In genomic region chr13:69611398-69612174, GRCm38 (mm10) we compare ENCODE assay signal across 8 mouse cellular contexts. TPM values are rescaled to one million over a fixed set of nuclear protein-coding genes. Genes with fewer than 3 reads are reported as not detected.
DNase-seq lines count a peak whose midpoint lies in the region; ATAC-seq and TF ChIP-seq lines count a peak whose summit lies in the region.

TSS of gene Srd5a1 (minus strand) at chr13:69611442.

- peaks cover 4% of the 10 kb centered on the region; the same call in 1 of the 2 replicates for H3K4me1 ChIP-seq in embryonic facial prominence, embryonic 14.5 days (ENCODE audit: control insufficient read depth, insufficient read depth, low read length)
- H3K4me1 ChIP-seq in heart, adult 2 months (ENCODE audit: control insufficient read depth, insufficient read depth, low read length), result no peaks in the 10 kb centered on the region; the same call in 1 of the 2 replicates
- H3K4me1 ChIP-seq in limb, embryonic 13.5 days, result peaks cover 18% of the 10 kb centered on the region
- peaks cover 7% of the 10 kb centered on the region; the same call in 1 of the 2 replicates for H3K4me1 ChIP-seq in midbrain, embryonic 16.5 days (ENCODE audit: control insufficient read depth, insufficient read depth, low read length)

- H3K4me2 ChIP-seq in embryonic facial prominence, embryonic 14.5 days (ENCODE audit: low read depth, low read length), result peak within 1 kb of the TSS; percentile 99
- H3K4me2 ChIP-seq in limb, embryonic 13.5 days (replicated peaks), result peak within 1 kb of the TSS; percentile 92
- H3K4me2 ChIP-seq in midbrain, embryonic 16.5 days (ENCODE audit: low read length), result peak within 1 kb of the TSS; percentile 96

- H3K27ac ChIP-seq in embryonic facial prominence, embryonic 14.5 days (replicated peaks; ENCODE audit: low read depth, low read length), result peak within 1 kb of the TSS; percentile 30; the same call in 1 of the 2 replicates
- peak within 1 kb of the TSS; percentile 97 for H3K27ac ChIP-seq in heart, adult 2 months
- H3K27ac ChIP-seq in limb, embryonic 13.5 days, result 0 out of 2 replicates have a peak within 1 kb of the TSS, but pooled peaks have one; percentile 0
- H3K27ac ChIP-seq in midbrain, embryonic 16.5 days (ENCODE audit: low read length), result peak within 1 kb of the TSS; percentile 82

- DNase-seq in 3T3-L1 (ENCODE audit: low read depth, low spot score), result peak; percentile 99
- DNase-seq in adrenal gland, postnatal 4 days (ENCODE audit: low spot score in 2 of 2), result peak; percentile 89 to 98
- peak; percentile 100 for DNase-seq in embryonic facial prominence, embryonic 14.5 days (ENCODE audit: low spot score)
- peak; percentile 99 to 100 for DNase-seq in heart, adult 2 months
- peak; percentile 99 to 100 for DNase-seq in kidney, adult 8-10 months
- DNase-seq in spleen, postnatal 10 days (ENCODE audit: low spot score in 2 of 2), result peak; percentile 98 to 100

- H3K4me3 ChIP-seq in embryonic facial prominence, embryonic 14.5 days (ENCODE audit: low read depth, low read length), result peak within 1 kb of the TSS; percentile 98
- H3K4me3 ChIP-seq in heart, adult 2 months, result peak within 1 kb of the TSS; percentile 92
- H3K4me3 ChIP-seq in limb, embryonic 13.5 days, result peak within 1 kb of the TSS; percentile 99
- H3K4me3 ChIP-seq in midbrain, embryonic 16.5 days (ENCODE audit: low read depth, low read length), result peak within 1 kb of the TSS; percentile 68

- peaks cover 2% of the 10 kb centered on the region; the same call in 1 of the 2 replicates for H3K79me2 ChIP-seq in heart, adult 2 months (replicated peaks; ENCODE audit: control insufficient read depth, insufficient read depth, low read length)

- WGBS in embryonic facial prominence, embryonic 14.5 days, result under 1% methylated on average over 44 of the region's 69 CpGs
- under 1% methylated on average over 69 of the region's 69 CpGs for WGBS in heart, adult 2 months
- under 1% methylated on average over 69 of the region's 69 CpGs for WGBS in limb, embryonic 13.5 days
- under 1% methylated on average over 68 of the region's 69 CpGs for WGBS in midbrain, embryonic 16.5 days

- H3K9ac ChIP-seq in embryonic facial prominence, embryonic 14.5 days (ENCODE audit: low read depth, low read length), result peak within 1 kb of the TSS; percentile 91
- H3K9ac ChIP-seq in heart, adult 2 months (ENCODE audit: low read depth, low read length), result peak within 1 kb of the TSS; percentile 91
- H3K9ac ChIP-seq in limb, embryonic 13.5 days, result peak within 1 kb of the TSS; percentile 89
- H3K9ac ChIP-seq in midbrain, embryonic 16.5 days (ENCODE audit: low read depth, low read length), result peak within 1 kb of the TSS; percentile 70

- no peak for TF ChIP-seq CTCF in heart, adult 2 months (IDR thresholded peaks at IDR 0.05)

- ATAC-seq in embryonic facial prominence, embryonic 14.5 days (ENCODE audit: low read depth), result peak; percentile 99
- peak; percentile 99 for ATAC-seq in limb, embryonic 13.5 days (ENCODE audit: low FRiP score, low read depth)
- peak; percentile 98 for ATAC-seq in midbrain, embryonic 16.5 days

- TF ChIP-seq POLR2A in heart, adult 2 months (IDR thresholded peaks at IDR 0.05; ENCODE audit: insufficient read depth, low read depth, low read length), result peak; percentile 62

- no peaks in the 10 kb centered on the region for H3K27me3 ChIP-seq in embryonic facial prominence, embryonic 14.5 days (replicated peaks; ENCODE audit: control insufficient read depth, insufficient read depth, low read length)
- no peaks in the 10 kb centered on the region for H3K27me3 ChIP-seq in heart, adult 2 months (ENCODE audit: control insufficient read depth, insufficient read depth, low read length)
- H3K27me3 ChIP-seq in limb, embryonic 13.5 days, result no peaks in the 10 kb centered on the region
- no peaks in the 10 kb centered on the region for H3K27me3 ChIP-seq in midbrain, embryonic 16.5 days (ENCODE audit: control insufficient read depth, insufficient read depth, low read depth, low read length)

- no peaks in the 10 kb centered on the region for H3K9me3 ChIP-seq in embryonic facial prominence, embryonic 14.5 days (ENCODE audit: control insufficient read depth, low read length)
- H3K9me3 ChIP-seq in limb, embryonic 13.5 days, result no peaks in the 10 kb centered on the region
- H3K9me3 ChIP-seq in midbrain, embryonic 16.5 days (replicated peaks; ENCODE audit: control insufficient read depth, low read length, poor library complexity, severe bottlenecking), result no peaks in the 10 kb centered on the region

- peaks cover 36% of the 10 kb centered on the region for H3K36me3 ChIP-seq in embryonic facial prominence, embryonic 14.5 days (ENCODE audit: control insufficient read depth, insufficient read depth, low read length)
- H3K36me3 ChIP-seq in heart, adult 2 months (ENCODE audit: control insufficient read depth, insufficient read depth, low read length), result no peaks in the 10 kb centered on the region
- peaks cover 33% of the 10 kb centered on the region for H3K36me3 ChIP-seq in limb, embryonic 13.5 days
- peaks cover 4% of the 10 kb centered on the region; the same call in 1 of the 2 replicates for H3K36me3 ChIP-seq in midbrain, embryonic 16.5 days (ENCODE audit: control insufficient read depth, insufficient read depth, low read length)

- no peak; the same call in 1 of the 2 replicates for TF ChIP-seq EP300 in heart, adult 2 months (IDR thresholded peaks at IDR 0.05; ENCODE audit: insufficient read depth, low read depth, low read length)

- intact Hi-C loops in heart, adult 2 months (cut with DNase I), result loop anchor here (2.0 to 10.0 kb wide), 4 partner anchors 54 to 1027 kb away; partner anchors contain the start of genes Fastkd3 and Mtrr

RNA-seq across cellular contexts. Expression of gene Srd5a1, which starts in this region (rescaled TPM):
- 10 to 100 TPM; 15.7 to 16.2 TPM for total RNA-seq in adrenal gland, postnatal 4 days (2021)
- polyA plus RNA-seq in embryonic facial prominence, embryonic 14.5 days (2014; fragmentation: Nextera tagmentation; extraction: Ambion mirVana), result 25.9 and 27.6 TPM in 2 replicates
- under 1 TPM; 0.64 to 0.65 TPM for total RNA-seq in heart, adult 2 months (2021)
- 1.2 and 1.3 TPM in 2 replicates for polyA plus RNA-seq in heart, adult 2 months (2012; rRNA removed)
- 36.1 TPM in 2 replicates for polyA plus RNA-seq in limb, embryonic 13.5 days (2015; fragmentation: Nextera tagmentation; extraction: Ambion mirVana)
- polyA plus RNA-seq in midbrain, embryonic 16.5 days (2015; fragmentation: Nextera tagmentation; extraction: Ambion mirVana), result 29.3 and 32.3 TPM in 2 replicates

Comparison
In these comparisons a context has a peak if more than half of its experiments do, and no peak if none do; other contexts are left out.
1. Peak in every context shown above with its lines: DNase-seq, ATAC-seq, H3K4me3 ChIP-seq and H3K27ac ChIP-seq.
2. RNA of gene Srd5a1 (total RNA-seq): 15.7 to 16.2 TPM in adrenal gland, postnatal 4 days; 0.64 to 0.65 TPM in heart, adult 2 months; every median in the first group is over 10 times any median in the second.
3. RNA of gene Srd5a1 (polyA plus RNA-seq): 36.1 TPM in limb, embryonic 13.5 days, 29.3 to 32.3 TPM in midbrain, embryonic 16.5 days and 25.9 to 27.6 TPM in embryonic facial prominence, embryonic 14.5 days; 1.2 to 1.3 TPM in heart, adult 2 months; every median in the first group is over 10 times any median in the second.
4. H3K27ac ChIP-seq: peak in every context shown above with its lines; median percentile 97 in heart, adult 2 months; 82 in midbrain, embryonic 16.5 days; 30 in embryonic facial prominence, embryonic 14.5 days; 0 in limb, embryonic 13.5 days.